Mouse (Mus musculus) layer of hippocampus, adult 2 months (tissue): Measurements from ENCODE around the gene Nlgn1. TPM values are rescaled to one million over a fixed set of nuclear protein-coding genes. Genes with fewer than 3 reads are reported as not detected.
A peak's percentile ranks its signal among the peaks of the same experiment; 100 is the strongest.

Source experiments
- DNase-seq, 2 experiments: peaks; one replicate each; pipeline ENCODE4 v3.0.0; 2022; ENCODE audit warnings: low spot score in 2 of 2
- H3K27ac ChIP-seq: fragments of 200-600 bp; 2 replicates; pipeline ENCODE4 v1.8.1; 2022
- H3K4me3 ChIP-seq: fragments of 200-600 bp; 2 replicates; pipeline ENCODE4 v1.8.1; 2022; ENCODE audit warnings: mild to moderate bottlenecking
- CTCF ChIP-seq: fragments of 200-600 bp; conservative IDR thresholded peaks from 2 replicates; pipeline ENCODE4 v1.8.1; 2022; ENCODE audit warnings: antibody characterized with exemption, mild to moderate bottlenecking, moderate library complexity
- total RNA-seq, 2 experiments: library from RNA; stranded (reverse); gene quantifications; 2 replicates each; pipeline ENCODE4 v1.2.3; 2021

Nlgn1 gene
- total RNA-seq, 2 experiments from 2014 or later, result 108 to 116 TPM

DNA sequence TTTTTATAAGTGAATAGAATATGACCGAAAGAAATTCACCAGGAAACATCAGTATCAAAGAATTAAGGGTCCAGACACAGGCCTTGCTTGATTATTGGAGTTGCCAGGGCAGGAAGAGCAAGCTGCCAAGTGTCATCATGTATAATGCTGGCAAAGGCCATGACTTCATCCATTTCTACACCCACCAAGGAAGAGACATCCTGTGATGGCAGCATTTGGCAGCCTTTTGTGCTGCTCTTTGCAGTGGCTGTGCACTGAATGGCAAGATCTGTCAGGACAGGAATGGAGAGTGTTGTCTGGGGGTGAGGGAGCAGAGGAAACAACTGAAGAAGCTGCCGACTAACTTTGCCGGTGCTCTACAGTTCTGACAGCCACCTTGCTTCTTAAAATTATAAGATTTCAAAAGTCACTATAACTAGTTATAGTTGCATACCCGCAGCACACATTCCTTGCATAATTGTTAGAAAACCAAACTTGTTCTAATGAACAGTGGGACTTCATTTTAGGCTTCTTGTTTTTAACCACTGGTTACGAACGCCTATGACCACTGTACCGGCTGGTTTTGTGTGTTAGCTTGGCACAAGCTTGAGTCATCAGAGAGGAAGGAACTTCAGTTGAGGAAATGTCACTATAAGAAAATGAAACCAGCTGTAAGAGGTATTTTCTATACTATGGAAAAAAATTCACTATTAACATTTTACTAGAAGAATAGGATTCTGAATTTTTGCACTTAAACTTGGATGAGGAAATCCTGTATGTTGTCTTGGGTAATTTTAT lies 487.4 kb downstream of the Nlgn1 start:
- DNase-seq, result no peak
- H3K4me3 ChIP-seq, result no peak overlapping the region
- H3K27ac ChIP-seq, result 0 out of 2 replicates have a peak overlapping the region, but pooled peaks have one; percentile 39
- no peak for TF ChIP-seq CTCF

DNA sequence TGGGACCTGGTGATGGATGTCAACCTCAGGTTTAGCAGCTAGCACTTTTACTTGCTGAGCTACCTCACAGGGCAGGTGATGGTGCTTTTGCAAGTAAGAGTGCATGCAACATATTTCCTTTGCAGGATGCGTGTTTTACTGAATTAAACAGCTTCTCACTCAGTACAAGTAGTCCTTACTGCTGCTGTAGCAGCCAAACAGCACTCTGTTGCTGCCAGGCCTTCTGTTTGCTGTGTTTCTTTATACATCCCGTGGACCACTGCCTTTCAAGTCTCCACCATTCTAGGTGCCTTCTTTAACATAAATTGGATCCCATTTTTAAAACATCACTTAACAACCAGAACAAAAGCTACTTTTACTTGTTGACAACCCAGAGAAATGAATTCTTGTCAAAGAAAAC lies 502.0 kb downstream of the Nlgn1 start:
- no peak overlapping the region for H3K4me3 ChIP-seq
- DNase-seq, result no peak
- peak overlapping the region; percentile 85 for H3K27ac ChIP-seq
- TF ChIP-seq CTCF, result no peak

DNA sequence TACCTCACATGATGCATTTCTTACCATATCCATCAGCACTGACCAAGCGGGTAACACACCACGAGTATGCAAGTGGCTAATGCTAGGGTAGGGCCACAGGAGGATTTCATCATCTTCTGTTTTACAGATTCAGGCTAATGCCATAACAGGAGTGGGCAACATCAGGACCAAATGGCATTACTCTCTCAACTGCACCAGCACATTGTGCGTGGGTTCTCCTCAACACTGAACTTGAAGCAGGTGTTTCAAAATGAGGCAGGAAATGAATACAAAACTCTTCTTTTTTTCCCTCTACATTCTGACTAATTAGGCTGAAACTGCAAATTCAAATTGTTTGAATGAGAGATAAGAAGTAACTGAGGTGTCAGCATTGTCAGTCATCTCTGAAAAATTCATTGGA lies 518.9 kb downstream of the Nlgn1 start:
- H3K4me3 ChIP-seq, result no peak overlapping the region
- peak in 1 of 2 experiments; percentile 51 for DNase-seq
- no peak for TF ChIP-seq CTCF
- peak overlapping the region; percentile 36 for H3K27ac ChIP-seq

DNA sequence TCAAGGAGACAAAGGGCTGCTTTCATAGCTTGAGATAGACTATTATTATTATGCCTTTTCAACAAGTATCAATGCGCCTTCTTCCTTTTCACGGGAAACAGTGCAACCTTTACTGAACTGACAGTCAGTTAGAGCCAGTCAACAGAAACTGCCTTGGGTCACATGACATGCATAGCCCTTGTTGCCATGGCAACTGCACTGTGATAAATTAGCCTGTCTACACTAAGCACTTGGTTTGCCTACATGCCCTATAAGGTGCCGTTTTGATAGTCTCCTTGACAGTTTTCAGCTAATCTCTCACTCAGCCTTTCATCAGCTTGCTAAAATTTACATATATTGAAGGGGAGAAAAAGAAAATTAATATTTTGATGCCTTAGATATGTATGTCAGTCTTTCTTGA lies 524.7 kb downstream of the Nlgn1 start:
- Histone ChIP-seq H3K27ac (peak overlapping the region; percentile 43), H3K4me3 (no peak overlapping the region)
- peak; percentile 46 to 51 for DNase-seq
- no peak for TF ChIP-seq CTCF

DNA sequence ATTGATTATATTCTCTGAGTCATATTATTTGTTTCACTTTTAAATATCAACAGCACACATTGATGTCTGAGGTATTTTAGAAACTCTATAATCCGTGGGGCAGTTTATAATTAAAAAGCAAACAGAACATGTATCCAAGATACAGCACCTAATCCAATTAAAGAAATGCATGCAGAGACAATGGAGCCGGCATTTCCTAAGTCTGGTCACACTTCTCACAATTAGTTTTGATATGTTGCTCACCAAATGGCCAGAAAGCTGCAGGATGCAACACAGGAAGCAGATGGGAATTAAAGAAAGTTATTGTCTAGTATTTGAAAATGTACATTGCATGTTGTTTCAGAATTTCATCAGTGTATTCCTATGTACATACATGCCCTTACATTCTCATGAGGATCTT lies 550.6 kb downstream of the Nlgn1 start:
- no peak overlapping the region for H3K4me3 ChIP-seq
- DNase-seq, result no peak
- H3K27ac ChIP-seq, result no peak overlapping the region
- TF ChIP-seq CTCF, result no peak

DNA sequence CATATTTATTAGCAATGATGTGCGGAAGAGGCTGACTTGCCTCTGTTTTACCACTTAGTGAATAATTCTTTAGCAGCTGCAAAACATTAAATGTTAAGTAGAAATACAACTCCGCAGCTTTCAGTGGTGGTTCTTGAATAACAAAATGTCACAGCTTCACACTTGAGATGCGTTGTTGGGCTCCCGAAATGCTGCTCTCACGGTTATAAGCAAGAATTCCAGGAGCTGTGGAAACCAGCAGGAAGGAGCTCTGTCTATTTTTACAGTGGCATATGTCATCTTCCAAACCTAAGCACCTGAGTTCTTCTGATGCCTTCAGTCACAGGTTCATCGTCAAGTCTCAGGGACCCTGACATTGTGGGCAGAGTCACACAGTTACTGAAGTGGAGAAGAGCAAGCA lies 556.8 kb downstream of the Nlgn1 start:
- no peak for DNase-seq
- Histone ChIP-seq H3K27ac (peak overlapping the region; percentile 85), H3K4me3 (no peak overlapping the region)
- no peak for TF ChIP-seq CTCF

DNA sequence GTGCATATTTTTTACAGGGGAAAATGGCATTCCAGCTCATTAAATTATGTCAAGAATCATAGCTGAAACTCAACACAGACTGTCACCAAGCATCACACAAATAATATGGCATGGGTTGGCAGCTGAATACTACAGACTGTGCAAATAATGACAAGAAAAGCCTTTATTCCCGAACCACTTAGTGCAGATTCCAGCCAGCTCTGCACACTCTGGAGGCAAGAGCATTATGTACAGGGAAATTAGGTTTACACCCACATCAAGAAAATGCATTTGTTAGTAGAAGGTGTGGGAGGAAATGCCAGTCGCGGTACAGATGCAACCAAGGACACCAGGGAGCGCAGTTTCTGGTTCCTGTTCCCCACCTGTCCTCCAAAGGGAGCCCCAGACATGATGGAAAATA lies 558.4 kb downstream of the Nlgn1 start:
- Histone ChIP-seq H3K27ac (peak overlapping the region; percentile 85), H3K4me3 (no peak overlapping the region)
- peak; percentile 39 for TF ChIP-seq CTCF
- DNase-seq, result peak; percentile 33 to 54

DNA sequence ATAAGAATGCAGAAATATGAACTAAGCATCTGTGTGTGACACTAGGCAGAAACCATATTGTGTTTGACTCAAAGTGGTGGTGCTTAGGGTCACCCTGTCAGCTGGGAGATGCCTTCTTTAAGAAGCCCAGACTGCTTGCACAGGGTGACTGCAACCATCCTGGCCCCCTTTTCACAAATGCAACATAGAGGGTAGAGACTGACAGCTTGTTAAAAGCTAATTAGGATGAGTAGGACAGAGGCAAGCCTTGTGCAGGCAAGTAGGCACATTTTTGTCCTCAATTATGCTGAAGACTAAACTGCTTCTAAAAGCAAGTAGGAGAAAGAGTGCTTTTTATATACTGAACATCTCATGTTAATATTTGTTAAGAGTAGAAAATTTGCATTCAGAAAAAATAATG lies 558.8 kb downstream of the Nlgn1 start:
- DNase-seq, result peak in 1 of 2 experiments; percentile 10
- TF ChIP-seq CTCF, result no peak
- Histone ChIP-seq H3K27ac (peak overlapping the region; percentile 85), H3K4me3 (no peak overlapping the region)

DNA sequence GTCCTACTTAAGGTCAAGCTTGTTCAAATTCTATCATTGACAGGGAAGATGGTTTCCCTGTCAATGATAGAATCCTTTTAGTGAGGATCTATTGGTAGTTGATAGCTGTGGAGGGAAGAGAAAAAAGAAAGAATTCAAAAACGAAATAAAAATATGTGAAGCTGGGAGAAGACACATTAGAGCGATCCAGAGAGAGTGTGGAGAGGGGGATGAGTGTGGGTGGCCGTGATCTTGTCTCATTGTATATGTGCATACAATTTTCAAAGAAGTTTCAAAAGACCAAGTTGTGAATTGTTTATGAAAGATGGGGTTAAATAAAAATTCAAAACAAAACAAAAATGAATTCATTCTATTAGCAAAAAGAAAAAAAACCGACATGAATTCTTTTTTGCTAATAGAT lies 568.6 kb downstream of the Nlgn1 start:
- Histone ChIP-seq H3K4me3 (no peak overlapping the region), H3K27ac (peak overlapping the region; percentile 32; the same call in 1 of the 2 replicates)
- no peak for TF ChIP-seq CTCF
- DNase-seq, result no peak

DNA sequence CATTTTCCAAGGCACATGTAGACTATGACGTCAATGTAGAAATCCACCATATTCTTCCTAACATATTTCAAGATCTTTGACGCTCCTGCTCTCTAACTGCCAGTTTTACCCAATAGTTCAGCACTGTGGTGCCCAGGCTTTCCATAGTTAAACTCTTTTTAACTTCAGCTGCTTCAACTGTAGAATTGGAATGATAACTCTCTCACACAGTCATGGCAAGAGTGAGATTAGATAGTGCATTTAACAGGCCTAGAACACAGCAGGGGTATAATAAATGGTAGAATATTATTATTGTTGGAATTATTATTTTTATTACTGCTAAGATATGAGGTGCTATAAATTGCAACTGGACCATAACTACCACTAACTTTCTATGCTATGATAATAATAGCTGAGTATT lies 574.4 kb downstream of the Nlgn1 start:
- no peak for TF ChIP-seq CTCF
- H3K27ac ChIP-seq, result no peak overlapping the region
- H3K4me3 ChIP-seq, result no peak overlapping the region
- no peak for DNase-seq

DNA sequence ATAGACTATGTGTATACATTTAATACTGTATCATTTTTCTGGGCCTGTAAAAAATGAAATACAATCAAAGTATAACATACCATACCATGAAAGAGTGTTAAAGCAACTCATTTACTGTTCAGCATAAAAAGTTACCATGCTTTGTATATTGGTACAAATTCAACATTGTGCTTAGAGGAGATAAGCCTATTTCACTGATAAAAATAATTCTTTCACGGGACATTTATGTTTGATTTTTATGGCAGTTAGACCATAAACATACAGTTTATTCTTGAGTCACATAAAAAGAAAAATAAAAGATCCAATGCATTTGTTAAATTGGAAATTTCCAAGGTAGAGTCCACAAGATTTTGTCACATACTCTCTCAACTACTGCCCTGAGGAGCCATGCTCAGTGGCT lies 608.1 kb downstream of the Nlgn1 start:
- H3K27ac ChIP-seq, result no peak overlapping the region
- no peak overlapping the region for H3K4me3 ChIP-seq
- no peak for DNase-seq
- no peak for TF ChIP-seq CTCF

DNA sequence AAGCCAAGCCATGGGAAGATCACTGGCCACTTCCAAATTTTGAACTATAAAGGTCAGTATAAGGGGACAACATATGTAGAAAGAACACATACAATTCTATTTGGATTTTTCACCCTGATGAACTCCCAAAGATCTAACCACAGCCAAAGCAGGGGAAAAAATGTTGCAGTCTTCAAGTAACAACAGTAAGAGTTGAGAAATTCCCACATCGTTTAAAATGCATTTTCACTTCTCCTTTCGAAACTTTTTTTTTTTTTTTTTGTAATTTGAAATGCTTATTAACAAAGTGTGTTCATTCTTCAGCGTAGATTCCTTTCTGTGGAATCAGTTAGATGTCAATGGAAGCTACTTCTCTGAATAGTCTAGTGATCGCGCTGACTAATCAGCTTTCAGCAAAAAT lies 610.8 kb downstream of the Nlgn1 start:
- no peak overlapping the region for H3K4me3 ChIP-seq
- TF ChIP-seq CTCF, result no peak
- no peak overlapping the region for H3K27ac ChIP-seq
- no peak for DNase-seq

DNA sequence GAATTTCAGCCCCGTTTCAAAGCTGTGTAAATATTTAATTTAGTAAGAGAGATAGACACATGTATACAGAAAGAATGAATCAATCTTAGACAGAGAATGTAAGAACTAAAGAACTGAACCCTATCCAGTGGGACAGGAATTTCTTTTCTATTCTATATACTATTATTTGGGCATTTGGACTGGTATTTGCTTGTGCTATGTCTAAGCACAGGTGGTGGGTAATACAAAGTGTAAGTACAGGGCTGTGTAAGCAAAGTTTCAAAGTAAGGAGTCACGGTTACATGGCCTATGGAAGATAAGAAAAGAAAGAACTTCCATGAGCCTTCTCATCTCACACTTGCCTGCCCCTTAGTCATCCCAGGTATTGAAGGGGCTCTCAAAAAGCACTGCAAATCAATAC lies 624.9 kb downstream of the Nlgn1 start:
- DNase-seq, result no peak
- TF ChIP-seq CTCF, result no peak
- H3K4me3 ChIP-seq, result no peak overlapping the region
- H3K27ac ChIP-seq, result no peak overlapping the region

DNA sequence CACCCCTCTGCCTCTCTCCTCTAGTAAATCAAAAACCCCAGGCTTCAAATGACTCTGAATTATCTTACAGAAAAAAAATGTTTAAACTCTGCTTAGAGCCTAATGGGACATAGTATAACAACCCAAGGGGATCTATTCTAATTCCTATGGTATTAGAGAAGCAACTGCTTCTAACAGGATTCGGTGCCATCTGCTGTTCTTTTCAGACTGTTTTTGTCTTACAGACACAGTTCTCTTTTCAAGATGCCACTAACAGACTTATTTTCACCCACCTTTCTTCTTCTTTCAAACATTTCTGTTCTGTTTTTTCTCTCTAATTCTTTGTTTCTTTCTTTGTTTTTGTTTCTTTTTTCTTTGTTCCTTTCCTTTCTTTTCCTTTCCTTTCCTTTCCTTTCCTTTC lies 635.0 kb downstream of the Nlgn1 start:
- no peak overlapping the region for H3K4me3 ChIP-seq
- TF ChIP-seq CTCF, result no peak
- peak in 1 of 2 experiments; percentile 40 for DNase-seq
- H3K27ac ChIP-seq, result no peak overlapping the region
